Mouse (Mus musculus) lung, embryonic 14.5 days (tissue): ENCODE measurements around the gene 4930578C19Rik. TPM values are rescaled to one million over a fixed set of nuclear protein-coding genes. Genes with fewer than 3 reads are reported as not detected.
A peak's percentile ranks its signal among the peaks of the same experiment; 100 is the strongest.
"Not testable (repeated sequence)": the region's sequence is repeated elsewhere in the genome, so short reads cannot be mapped to it uniquely, and the experiment has no call there.

Source experiments
- ATAC-seq: fragments of 200-750 bp; cut with Nextera tagmentation; 2 replicates; pipeline ENCODE4 v1.8.0; 2017; ENCODE audit warnings: mild to moderate bottlenecking, moderate TSS enrichment, moderate library complexity; ENCODE audit not compliant: insufficient read depth
- DNase-seq: peaks from one replicate; pipeline ENCODE4 v3.0.0-alpha.2; 2015
- H3K27ac ChIP-seq: fragments of 300-500 bp; sonication (generic); 2 replicates; pipeline ENCODE4 v1.5.1; 2014; ENCODE audit warnings: low read depth, mild to moderate bottlenecking, moderate library complexity
- H3K27me3 ChIP-seq: fragments of 300-500 bp; sonication (generic); 2 replicates; pipeline ENCODE4 v1.6.1; 2014; ENCODE audit warnings: low read length, control low read depth; ENCODE audit not compliant: insufficient read depth
- H3K36me3 ChIP-seq: fragments of 300-500 bp; sonication (generic); 2 replicates; pipeline ENCODE4 v1.6.1; 2014; ENCODE audit warnings: control low read depth; ENCODE audit not compliant: insufficient read depth
- H3K4me1 ChIP-seq: fragments of 300-500 bp; sonication (generic); 2 replicates; pipeline ENCODE4 v1.6.1; 2014; ENCODE audit warnings: antibody characterized with exemption, control low read depth; ENCODE audit not compliant: insufficient read depth
- H3K4me2 ChIP-seq: fragments of 300-500 bp; sonication (generic); 2 replicates; pipeline ENCODE4 v1.6.1; 2014; ENCODE audit warnings: mild to moderate bottlenecking
- H3K4me3 ChIP-seq: fragments of 300-500 bp; sonication (generic); 2 replicates; pipeline ENCODE4 v1.5.1; 2014; ENCODE audit warnings: low read depth, low read length
- H3K9ac ChIP-seq: fragments of 300-500 bp; sonication (generic); 2 replicates; pipeline ENCODE4 v1.6.1; 2014
- H3K9me3 ChIP-seq: fragments of 300-500 bp; sonication (generic); 2 replicates; pipeline ENCODE4 v1.6.1; 2016; ENCODE audit warnings: low read depth, low read length, control low read depth
- CTCF ChIP-seq: IDR thresholded peaks from 2 replicates; pipeline ENCODE4 v1.5.1; 2016; ENCODE audit warnings: antibody characterized with exemption, low read depth
- WGBS: fragments of 180-500 bp; shearing (Covaris S2); extraction: QIAGEN DNeasy Blood & Tissue Kit; methylation state at CpG from one replicate; pipeline ENCODE4 v1.1.7; 2014; 5-methylcytosine and 5-hydroxymethylcytosine counted together
- polyA plus RNA-seq: library from polyadenylated mRNA; unstranded; fragments of >200 nt; fragmentation: Nextera tagmentation; extraction: Ambion mirVana; gene quantifications from 2 replicates; pipeline ENCODE4 v1.2.1, GENCODE M21; 2014

The 4930578C19Rik gene
- polyA plus RNA-seq, 1 experiment from 2014 or later: 2.2 TPM

DNA sequence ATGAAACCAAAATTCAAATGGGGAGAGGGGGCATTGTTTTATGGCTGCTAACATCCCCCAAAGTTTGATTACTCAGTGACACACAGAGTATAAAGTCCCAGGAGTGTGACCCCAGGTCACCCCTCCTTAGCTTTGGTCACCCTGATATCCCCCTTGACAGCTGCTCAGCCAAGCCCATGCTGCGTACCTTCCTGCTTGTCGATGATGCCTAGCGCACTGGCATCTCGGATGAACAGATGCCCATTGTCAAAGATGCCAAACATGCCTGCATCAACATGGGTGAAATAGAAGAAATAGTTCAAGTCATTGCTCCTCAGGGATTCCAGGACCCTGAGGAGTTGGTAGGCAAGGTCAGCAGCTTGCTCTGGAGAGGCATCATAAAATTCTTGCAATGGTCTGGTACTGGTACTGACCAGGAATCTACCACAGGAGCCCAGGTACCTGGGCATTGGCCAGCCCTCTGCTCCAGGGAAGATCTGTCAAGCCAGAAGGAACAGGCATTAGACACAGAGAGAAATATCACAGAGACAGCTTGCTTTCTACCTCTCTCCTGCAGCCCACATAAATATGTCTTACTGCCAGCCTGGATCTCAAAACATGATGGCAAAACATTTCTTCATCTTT lies 40.9 kb downstream of the 4930578C19Rik start:
- 89% methylated on average over 4 of the region's 4 CpGs for WGBS

DNA sequence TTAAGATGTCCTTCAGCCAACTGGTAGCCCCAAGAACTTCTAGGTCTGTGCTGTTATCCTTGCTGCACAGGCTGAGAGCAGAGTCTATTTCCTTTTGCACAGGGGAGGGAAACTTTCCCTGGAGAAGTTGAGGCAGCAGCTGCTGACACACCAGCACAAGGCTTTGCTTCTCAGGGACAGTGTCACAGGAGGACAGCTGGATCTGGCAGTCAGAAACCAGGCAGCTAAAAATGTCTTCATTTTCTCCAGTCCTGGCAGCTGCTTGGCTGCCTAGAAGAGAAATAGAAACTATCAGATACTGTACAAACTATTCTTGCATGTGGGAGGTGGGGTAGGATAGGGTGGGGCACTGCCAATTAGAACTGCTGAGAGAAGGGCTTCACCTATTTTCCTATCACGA lies 42.2 kb downstream of the 4930578C19Rik start:
- DNase-seq (no peak), ATAC-seq (no peak)
- Histone ChIP-seq H3K4me3 (no peak overlapping the region), H3K27ac (no peak overlapping the region), H3K4me1 (no peaks in the 10 kb centered on the region), H3K9me3 (no peaks in the 10 kb centered on the region), H3K9ac (no peak overlapping the region), H3K36me3 (no peaks in the 10 kb centered on the region), H3K4me2 (no peak overlapping the region), H3K27me3 (no peaks in the 10 kb centered on the region)
- WGBS: 35% methylated on average over 1 of the region's 1 CpGs
- no peak for TF ChIP-seq CTCF

More for the DNA sequence above, 40.9 kb downstream of the 4930578C19Rik start:
- H3K9ac ChIP-seq: no peak overlapping the region
- H3K36me3 ChIP-seq: no peaks in the 10 kb centered on the region
- DNase-seq: no peak
- no peak for TF ChIP-seq CTCF
- H3K4me2 ChIP-seq: no peak overlapping the region
- ATAC-seq: no peak
- no peaks in the 10 kb centered on the region for H3K27me3 ChIP-seq
- no peaks in the 10 kb centered on the region for H3K9me3 ChIP-seq
- no peak overlapping the region for H3K27ac ChIP-seq
- H3K4me1 ChIP-seq: no peaks in the 10 kb centered on the region
- no peak overlapping the region for H3K4me3 ChIP-seq

DNA sequence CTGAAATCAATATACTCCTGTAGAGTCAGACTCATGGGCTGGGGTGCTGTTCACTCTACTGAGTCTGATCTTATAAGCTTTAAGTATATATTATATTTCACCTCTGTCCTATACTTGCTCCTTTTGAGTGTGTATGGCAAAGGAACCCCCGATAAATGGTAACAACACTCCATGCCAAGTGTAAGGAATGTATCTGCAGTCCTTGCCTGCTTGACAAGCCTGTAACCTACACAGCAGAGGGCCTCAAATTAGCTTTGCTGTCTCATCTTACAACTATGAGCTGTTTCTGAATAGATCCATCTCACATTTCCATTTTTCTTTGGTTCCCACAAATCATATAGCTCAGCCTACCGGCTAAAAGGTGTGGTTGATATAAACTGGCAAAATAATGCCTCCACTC lies 46.6 kb downstream of the 4930578C19Rik start:
- DNase-seq (no peak), ATAC-seq (no peak)
- Histone ChIP-seq H3K27ac (no peak overlapping the region), H3K27me3 (no peaks in the 10 kb centered on the region), H3K9me3 (no peaks in the 10 kb centered on the region), H3K9ac (no peak overlapping the region), H3K4me1 (no peaks in the 10 kb centered on the region), H3K4me2 (no peak overlapping the region), H3K4me3 (no peak overlapping the region), H3K36me3 (no peaks in the 10 kb centered on the region)
- WGBS: 79% methylated on average over 2 of the region's 2 CpGs
- TF ChIP-seq CTCF: no peak

DNA sequence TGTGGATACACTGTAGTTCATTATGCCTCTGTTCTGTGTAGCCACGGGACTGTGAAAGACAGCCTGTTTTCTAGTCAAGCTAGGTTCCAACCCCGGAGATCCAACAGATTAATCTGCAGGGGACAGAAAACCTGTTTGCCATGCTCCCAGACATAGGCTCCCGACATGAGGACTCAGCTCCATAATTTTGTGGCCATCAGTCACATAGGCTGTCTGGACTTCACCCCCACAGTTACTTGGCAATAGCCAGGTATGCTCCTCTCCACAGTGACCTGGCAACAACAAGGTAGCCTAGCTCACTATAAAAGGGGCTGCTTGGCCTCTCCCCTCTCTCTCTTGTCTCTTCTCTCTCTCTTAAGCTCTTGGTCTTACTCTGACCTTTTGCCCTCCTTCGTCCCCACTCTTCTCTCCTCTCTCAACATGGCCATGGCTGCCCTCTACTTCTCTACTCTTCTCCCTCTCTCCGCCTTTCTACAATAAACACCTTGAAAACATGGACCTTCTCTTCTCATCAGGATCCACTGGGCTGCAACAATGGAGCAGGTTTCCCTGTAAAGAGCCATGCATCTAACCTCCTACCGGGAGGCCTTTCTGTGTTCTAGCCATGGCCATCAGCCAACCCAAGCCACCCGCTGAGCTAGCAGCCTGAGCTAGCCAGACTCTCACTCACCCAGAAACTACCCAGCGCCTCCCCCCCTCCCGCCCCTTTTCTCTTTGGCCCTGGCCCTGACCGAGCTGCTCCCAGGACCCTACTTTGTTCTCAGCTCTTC lies 49.9 kb downstream of the 4930578C19Rik start:
- H3K4me2 ChIP-seq: no peak overlapping the region
- no peaks in the 10 kb centered on the region for H3K4me1 ChIP-seq
- H3K27me3 ChIP-seq: no peaks in the 10 kb centered on the region
- no peak overlapping the region for H3K9ac ChIP-seq
- H3K4me3 ChIP-seq: no peak overlapping the region
- no peaks in the 10 kb centered on the region for H3K9me3 ChIP-seq
- no peak for TF ChIP-seq CTCF
- DNase-seq (no peak), ATAC-seq (no peak)
- no peak overlapping the region for H3K27ac ChIP-seq
- 84% methylated on average over 9 of the region's 10 CpGs for WGBS
- no peaks in the 10 kb centered on the region for H3K36me3 ChIP-seq

DNA sequence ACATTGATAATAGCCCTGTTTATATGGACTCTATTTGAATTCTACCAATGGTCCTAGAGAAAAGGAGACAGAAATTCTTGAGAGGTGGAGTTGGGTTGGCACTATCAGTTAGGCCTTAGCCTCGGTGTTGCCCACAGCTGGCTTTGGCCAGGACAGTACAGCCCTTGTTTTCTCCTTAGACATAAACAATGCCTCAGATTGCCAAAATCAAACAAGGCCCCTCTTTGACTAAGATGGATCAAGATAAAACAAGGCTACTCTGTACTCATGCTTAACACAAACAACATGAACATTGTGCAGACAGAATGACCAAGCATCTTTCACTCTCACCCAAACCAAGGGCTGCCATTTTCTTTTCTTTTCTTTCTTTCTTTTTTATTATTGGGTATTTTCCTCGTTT lies 51.6 kb downstream of the 4930578C19Rik start:
- no peak for ATAC-seq
- H3K4me3 ChIP-seq: no peak overlapping the region
- WGBS: 64% methylated on average over 2 of the region's 2 CpGs

DNA sequence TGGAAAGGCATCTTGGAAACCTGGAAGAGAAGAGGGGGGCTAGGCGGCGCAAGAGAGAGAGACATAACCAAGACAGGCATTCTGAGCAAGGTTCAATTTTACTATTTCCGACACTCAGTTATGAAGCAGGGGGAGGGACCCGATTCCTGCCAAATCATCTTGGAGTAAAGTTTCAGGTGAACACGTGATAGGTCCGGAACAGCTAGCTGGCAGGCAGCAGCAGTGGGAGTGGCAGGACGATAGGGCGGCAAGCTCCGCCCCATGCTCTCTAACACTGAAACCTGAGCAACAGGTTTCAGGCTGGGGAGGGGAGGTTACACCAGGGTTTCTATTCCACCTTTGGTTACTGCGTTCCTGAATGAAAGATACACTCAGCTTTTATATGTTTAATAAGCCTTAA lies 58.9 kb downstream of the 4930578C19Rik start:
- no peaks in the 10 kb centered on the region for H3K9me3 ChIP-seq
- H3K4me3 ChIP-seq: no peak overlapping the region
- no peaks in the 10 kb centered on the region for H3K36me3 ChIP-seq
- no peaks in the 10 kb centered on the region for H3K27me3 ChIP-seq
- no peak overlapping the region for H3K4me2 ChIP-seq
- DNase-seq (peak; percentile 8), ATAC-seq (no peak)
- H3K4me1 ChIP-seq: no peaks in the 10 kb centered on the region
- 45% methylated on average over 10 of the region's 10 CpGs for WGBS
- no peak for TF ChIP-seq CTCF
- no peak overlapping the region for H3K9ac ChIP-seq
- H3K27ac ChIP-seq: no peak overlapping the region

More for the DNA sequence above, 51.6 kb downstream of the 4930578C19Rik start:
- Histone ChIP-seq H3K27ac (no peak overlapping the region), H3K9me3 (no peaks in the 10 kb centered on the region), H3K4me2 (no peak overlapping the region), H3K9ac (no peak overlapping the region), H3K27me3 (no peaks in the 10 kb centered on the region), H3K36me3 (no peaks in the 10 kb centered on the region), H3K4me1 (no peaks in the 10 kb centered on the region)
- DNase-seq: no peak
- TF ChIP-seq CTCF: no peak

DNA sequence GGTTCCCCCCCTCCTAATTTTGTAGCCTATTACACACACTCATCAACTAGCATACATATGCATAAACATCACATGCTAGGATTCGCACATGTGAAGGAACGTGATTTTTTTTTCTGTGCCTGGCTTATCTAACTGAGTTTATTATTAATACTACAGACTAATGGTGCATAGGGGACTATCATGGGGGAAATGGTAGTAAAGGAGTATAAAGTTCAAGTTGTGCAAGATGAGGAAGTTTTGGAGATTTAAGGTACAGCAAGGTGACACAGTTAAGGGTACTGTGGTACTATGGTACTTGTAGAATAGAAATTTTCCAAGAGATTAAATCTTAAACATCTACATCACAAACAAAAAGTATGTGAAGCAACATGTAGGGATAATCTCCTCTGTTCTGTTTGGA lies 64.5 kb downstream of the 4930578C19Rik start:
- Histone ChIP-seq H3K9ac (no peak overlapping the region), H3K27ac (no peak overlapping the region), H3K4me3 (no peak overlapping the region), H3K4me1 (no peaks in the 10 kb centered on the region), H3K9me3 (no peaks in the 10 kb centered on the region), H3K27me3 (no peaks in the 10 kb centered on the region), H3K4me2 (no peak overlapping the region), H3K36me3 (no peaks in the 10 kb centered on the region)
- WGBS: 85% methylated on average over 2 of the region's 2 CpGs
- no peak for DNase-seq
- no peak for TF ChIP-seq CTCF
- no peak for ATAC-seq

DNA sequence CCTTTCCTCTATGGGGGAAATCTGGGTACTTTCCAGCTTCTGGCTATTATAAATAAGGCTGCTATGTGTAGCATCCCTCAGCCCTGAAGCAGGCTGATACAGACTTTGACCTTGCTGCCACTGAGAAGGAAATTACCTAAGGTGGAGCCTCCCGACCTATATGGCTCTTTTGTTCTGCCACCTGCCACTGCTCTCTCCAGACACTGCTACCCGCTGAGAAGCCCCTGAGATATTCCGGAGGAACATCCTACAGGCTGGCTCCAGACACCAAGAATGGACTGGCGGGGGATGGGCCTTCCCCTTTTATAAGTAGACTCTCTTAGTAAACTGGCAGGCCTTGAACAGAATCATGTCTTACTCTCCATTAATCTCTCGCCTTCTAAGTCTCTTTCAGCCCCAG lies 77.0 kb downstream of the 4930578C19Rik start:
- DNase-seq, H3K4me1 ChIP-seq, H3K4me2 ChIP-seq, H3K27me3 ChIP-seq, H3K9ac ChIP-seq, H3K27ac ChIP-seq, H3K9me3 ChIP-seq, ATAC-seq, H3K4me3 ChIP-seq, H3K36me3 ChIP-seq: not testable (repeated sequence)
- WGBS: 77% methylated on average over 5 of the region's 5 CpGs
